Mouse (Mus musculus) CD4-positive, CD25-positive, alpha-beta regulatory T cell, adult 2 months (primary cell): Measurements from ENCODE around the gene Mbl1.

ENCODE experiments used
- DNase-seq: peaks from one replicate; pipeline ENCODE4 v3.0.0-alpha.2; 2012; ENCODE audit warnings: low read depth, low spot score

The Mbl1 gene

DNA sequence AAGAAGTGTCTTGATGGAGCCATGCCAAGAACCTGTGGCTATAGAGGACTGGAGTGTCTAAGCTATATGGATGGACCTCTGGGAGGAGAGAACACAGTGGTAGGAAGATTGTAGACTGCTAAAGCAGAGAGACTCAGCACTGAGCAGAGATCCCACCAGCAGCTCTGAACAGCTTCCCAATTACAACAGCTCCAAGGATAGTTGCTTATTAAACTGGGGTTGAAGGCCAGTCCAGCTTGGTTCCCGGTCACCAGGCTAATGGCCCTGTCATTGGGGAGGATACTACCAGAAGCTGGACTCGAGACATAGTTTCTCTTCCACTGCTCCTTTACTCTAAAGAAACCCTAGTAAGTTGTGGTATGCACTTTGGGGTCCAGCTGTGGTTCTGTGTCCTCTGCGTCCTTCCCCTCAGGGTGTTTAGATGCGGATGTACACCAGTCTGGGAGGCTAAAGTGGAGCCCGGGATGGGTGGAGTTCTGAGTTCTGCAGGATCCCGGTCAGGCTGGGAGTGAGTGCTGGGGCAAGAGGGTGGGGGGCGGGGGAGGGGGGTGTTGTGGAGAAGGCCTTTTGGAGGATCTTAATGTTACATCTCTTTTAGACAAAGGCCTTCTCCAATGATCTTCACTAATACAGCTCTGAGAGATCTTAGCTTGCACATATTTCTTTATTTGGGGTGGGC, at the start of gene Mbl1:
Gene Mbl1 (plus strand): TSS at position 239 of the 679 bp plus-strand sequence.
- DNase-seq, result no peak

DNA sequence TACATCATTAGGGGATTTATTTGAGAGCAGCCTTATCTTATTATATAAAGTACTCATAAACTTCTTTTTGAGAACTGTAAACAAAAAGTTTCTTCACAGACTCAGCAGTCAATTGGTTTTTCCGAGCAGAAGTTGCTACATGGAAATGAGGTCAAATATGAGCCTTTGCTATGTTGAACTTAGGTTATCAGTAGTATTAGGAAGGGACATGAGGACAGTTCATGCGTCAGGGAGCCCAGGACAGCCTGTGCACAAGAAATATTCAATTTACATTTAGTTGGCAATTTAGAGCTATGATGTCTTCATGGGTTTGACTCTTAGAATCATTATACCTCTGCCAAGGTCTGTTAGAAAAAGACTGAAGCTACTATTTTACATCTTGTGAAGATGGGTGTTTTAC, 49.0 kb upstream of the Mbl1 start:
- no peak for DNase-seq

DNA sequence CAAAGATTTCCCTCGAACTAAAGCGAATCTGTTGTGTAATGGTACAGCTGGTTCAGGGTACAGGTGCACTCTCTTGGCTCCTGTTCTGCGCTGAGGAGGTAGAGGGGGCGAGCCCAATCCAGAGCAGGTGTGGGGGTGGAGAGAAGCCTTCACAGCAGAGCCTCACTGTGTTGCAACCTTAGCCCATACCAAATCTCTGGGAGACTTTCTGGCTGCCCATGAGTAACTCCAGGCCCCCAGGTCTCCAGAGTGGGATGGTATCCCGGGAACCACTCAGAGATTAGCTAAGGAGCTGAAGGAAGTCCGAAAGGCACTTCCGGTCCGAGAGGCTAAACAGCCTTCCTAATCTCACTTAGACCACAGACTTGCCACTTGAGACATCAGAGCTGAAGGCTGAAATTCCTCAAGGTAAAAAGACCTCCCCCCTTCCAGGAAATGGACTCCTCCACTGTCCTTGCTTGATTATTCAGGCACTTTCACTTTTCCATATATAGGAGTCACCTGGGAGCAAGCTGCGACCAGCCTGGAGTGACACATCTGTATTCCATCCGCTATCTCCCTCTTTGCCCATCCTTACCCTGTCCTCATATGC, 46.3 kb upstream of the Mbl1 start, which contains the start of gene Mat1a:
Gene Mat1a (plus strand): TSS at position 183 of the 592 bp plus-strand sequence.
- no peak for DNase-seq

DNA sequence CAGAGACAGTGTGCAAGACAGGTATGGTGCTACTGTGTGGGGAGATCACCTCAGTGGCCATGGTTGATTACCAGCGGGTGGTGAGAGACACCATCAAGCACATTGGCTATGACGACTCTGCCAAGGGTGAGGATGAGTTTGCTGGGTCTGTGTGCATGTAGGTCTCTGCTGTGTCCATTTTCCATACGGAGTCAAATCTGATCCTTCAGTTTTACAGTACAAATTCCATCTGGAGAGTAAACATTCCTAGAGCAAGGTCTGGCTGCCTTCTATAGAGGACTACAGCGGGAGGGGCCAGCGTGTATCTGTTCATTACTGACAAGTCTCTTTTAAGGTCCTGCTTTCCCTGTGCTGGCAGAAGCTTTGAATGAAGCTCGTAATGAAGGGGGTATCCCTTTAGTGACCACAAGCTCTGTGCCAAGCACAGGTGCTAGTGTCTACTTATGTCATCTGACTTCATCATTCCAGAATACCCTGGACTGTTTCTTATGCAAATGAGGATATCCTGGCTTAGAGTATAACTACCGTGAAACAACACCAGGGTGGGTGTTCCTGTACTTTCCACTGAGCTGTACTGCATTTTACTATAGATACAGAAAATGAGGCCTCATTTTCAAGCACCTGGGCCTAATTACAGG, 40.1 kb upstream of the Mbl1 start:
- DNase-seq, result no peak

DNA sequence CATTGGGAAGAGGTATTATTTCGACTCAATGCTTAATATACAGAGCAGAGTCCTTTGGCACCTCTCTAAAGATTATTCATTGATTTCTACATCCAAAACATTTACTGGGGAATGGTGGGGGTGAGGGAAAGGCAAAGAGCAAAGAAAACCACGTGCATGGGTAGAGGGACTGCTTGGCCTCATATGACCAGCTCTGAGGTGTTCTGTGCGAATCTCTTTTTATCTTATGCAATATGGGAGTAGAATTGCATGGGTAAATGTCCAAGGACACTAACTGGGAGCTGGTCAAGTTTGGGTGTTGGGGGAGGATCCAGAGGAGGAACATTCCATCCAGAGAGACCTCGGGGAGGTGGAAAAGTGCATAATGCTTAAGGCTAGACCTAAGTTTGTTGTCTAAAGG, 38.3 kb upstream of the Mbl1 start:
- no peak for DNase-seq

DNA sequence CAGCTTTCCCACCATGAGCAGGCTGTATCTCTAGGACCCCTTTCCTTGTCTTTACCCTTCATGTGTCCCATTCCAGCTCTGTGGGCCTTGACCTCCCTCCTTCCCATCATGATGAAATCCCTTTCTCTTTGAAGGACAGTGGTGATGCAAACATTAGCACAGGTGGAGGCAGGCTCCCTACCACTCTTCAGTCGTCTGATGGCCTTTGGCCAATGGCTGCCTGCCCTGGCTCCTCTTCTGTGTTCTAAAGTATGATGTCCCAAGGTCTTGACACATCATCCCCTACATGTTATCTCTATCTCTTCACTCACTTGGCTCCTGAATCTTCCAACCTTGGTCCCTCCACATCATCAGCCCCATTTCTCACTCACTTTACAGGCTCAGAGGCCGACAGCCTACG, 35.0 kb upstream of the Mbl1 start:
- no peak for DNase-seq

DNA sequence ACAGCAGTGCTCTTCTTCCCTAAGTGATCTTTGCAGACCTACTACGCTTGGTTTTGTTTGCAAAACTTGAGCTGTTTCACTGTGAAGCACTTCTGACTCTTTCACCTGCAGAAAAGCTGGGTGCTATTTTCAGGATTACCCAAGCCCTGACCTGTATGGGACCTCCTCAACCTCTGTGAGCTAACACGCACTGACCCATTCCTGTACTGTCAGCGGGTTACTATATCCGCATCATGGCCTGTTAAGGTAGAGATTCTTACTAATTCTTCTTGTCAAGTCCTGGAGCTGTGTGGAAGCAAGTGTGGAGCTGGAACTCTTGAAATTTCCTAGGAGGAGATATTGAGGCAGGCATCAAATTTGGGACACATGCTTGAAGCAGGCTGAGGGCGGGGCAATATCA, 26.6 kb upstream of the Mbl1 start:
- no peak for DNase-seq

DNA sequence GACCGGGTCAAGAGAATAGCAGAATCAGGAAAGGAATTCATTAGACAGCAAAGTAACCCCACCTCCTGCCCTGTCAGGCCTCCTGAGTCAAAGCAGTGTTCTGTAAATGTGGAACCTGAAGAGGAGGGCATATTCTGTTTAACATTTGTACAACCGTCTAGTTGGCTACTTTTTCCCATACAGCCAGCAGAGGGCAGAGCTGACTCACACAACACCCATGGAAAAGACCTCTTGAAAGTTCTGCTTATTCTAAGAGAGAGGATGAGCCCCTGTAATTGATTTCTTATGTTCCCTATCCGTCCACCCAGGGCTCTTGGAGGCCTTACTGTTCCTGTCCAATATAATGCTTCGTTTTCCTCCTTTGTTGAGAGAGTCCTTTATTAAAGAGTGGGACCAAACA, 23.3 kb upstream of the Mbl1 start:
- no peak for DNase-seq

DNA sequence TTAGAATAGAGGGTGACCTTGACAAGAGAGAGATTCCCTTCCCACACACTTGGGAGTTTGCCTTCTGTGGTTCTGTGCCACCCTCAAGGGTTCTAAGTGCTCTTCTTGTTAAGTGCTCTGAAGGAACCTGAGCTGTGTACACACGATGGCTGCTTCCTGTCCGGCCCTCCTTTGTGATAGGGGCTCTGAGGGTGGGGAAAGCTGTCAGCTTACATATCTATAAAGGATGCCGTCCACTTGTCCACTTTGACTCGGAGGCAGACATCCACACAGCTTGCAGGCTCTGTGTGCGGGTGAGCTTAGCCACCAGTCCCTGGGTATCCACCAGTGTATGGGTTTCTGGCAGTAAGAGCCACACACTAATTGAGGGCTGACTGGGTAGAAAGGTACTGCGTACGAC, 19.7 kb upstream of the Mbl1 start, which contains the start of gene Sftpa1:
Gene Sftpa1 (plus strand): TSS at position 243 of the 400 bp plus-strand sequence.
- no peak for DNase-seq

DNA sequence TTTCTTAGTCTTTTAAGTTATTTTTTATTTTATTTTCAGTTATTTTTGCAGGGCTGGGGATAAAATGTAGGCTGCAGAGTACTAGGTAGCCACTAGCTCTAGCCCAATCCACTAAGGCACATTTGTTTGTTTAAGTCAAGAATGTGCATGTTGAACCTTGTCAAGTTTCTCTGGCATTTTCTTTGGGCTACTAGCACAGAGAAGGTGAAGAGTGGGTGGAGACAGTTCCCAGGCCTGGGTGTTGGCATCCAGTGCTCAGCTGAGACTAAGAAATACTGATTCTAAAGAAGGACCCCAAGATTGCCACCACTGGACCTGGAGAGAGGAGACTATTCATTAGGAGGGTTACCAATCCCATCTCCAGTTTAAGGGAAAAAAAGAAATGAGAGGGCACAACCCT, 14.3 kb upstream of the Mbl1 start:
- DNase-seq, result no peak

DNA sequence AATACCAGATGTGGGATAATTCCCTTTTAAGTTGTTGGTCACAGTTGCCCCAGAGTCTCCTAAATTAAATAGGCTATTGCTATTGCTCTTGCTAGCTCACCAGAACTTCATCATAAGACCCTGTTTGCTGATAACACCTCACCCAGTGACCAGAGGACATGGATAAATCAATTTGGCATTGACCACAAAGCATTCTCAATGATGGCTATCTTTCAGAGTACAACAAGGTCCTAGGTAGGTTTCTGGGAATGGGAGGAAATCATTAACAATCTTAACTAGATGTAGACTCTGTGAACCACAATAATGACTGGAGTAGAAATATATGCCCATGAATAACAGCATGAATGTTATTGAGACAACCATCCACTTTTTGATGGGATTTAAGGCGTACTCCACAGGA, 10.6 kb upstream of the Mbl1 start:
- DNase-seq, result no peak

DNA sequence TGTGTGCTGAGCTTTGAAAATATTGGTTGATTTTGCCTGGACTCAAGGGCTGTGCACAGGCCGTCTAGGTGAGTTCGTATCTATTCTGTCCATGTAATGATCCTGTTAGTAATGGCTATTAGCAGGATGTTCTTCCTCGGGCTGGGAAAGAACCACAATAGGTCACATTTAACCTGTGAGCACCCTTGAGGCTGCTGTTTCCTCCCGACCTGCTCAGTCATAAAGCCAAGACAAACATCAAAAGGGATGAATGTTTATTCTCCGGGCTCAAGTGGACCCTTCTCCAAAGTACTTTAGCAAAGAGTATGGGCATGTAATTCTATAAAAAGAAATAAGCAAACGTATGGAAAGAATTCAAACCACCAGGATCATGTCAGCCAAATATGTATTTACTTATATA, 5.2 kb upstream of the Mbl1 start:
- no peak for DNase-seq

DNA sequence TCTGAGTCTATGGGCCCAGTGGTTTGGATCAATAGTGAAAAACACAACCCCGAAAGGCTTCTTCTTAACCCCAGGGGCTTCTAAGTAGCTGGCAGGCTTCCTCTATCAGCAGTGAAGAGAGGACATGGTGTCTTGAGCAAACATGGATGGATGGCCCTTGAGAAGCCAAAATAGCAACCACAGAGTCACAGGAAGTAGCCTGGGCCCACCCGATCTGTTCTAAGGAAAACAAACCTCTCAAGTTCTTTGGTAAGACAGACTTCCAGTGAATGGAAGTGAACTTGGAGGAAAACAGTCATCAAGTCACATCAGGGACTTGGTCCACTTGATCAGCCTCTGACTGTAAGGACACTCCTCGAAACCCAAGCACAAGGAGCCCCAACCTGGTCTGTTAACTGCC, 4.3 kb upstream of the Mbl1 start:
- DNase-seq, result no peak

DNA sequence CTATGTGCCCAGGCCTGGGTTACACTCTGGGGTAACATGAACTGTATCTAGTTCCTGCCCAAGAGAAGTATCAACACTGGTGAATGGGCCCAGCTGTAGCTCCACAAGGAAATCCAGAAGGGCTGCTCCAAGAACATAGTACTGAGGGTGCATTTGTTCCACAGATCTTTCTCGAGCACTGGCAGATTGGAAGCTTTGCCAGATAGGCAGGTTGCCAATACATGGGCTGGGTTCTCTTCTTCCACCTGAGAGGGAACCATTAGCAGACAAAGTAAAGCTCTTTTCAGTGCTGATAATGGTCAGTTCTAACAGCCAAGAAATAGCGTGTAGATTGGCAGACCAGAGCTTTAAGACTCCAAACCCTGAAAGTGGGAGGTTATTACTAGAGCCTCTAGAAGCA, 3.9 kb upstream of the Mbl1 start:
- DNase-seq, result no peak

DNA sequence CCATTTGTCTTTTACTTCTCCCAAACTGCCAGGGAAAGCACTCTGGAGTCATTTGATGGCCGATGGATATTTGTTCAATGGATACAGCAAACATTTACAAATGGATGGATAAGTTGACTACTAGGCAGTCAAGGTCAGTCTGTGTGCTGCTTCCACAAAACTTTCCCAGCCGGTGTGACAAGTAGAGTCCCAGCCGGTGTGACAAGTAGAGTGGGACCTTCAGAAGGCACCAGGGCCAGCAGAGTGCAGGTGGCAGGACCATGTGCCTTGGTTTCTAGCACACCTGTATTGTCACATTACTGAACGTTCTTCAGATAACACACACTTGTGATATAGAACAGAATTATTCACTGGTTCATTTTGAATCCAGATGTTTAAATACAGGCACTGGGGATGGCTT, 8.8 kb downstream of the Mbl1 start:
- no peak for DNase-seq

DNA sequence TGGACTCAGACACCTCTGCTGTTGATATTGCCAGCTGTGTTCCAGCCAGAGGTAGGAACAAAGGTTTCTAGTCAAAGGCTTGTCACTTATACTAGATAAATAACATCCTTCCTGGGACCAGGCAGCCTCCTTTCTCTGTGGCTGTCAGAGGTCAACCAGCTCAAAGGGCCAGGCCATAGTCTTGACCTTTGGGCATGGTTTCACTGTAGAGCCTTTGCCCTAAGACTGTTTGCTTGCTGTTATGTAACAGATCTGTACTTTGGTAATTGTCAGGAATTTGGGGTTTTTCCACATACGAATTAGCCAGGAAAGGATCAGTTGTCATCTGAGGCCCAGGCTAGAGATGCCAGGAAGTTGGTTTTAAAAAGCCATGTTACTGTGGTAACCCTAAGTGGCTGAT, 9.5 kb downstream of the Mbl1 start:
- no peak for DNase-seq

DNA sequence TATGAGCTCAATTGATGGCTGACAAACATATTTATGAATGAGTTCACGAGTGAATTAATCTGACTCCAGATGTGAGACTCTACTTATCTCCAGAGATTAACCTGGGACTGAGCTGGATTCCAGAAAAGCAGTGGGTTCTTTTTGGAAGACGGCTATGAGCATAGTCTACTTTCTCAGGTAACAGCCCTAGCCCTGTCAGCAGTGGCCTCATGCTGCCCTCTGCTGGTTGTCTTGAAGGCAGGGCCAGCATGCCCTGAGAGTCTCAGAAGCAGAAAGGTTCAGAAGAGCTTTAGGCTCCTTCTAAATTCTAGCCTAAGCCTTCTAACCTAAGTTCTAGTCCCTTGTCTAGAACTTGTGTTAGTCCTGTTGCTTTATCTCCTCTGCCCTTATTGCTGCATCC, 11.4 kb downstream of the Mbl1 start:
- DNase-seq, result no peak

DNA sequence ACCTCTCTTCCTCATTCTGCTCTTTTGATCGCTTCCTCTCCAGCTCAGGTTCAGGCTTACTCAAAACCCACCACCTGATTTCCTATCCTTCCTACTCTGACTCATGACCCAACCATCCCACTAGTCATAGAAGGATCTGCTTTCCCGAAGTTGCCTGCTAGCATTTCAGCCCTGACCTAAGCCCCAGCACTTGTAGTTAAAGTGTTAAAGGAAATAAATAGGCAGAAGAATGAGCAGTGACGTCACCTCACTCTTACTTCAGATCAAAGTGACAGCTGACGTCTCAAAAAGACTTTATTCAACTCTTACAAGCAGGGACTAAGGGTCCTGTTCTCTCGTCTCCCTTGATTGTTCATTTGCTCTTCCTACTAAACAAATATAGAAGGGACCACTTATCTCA, 16.0 kb downstream of the Mbl1 start:
- no peak for DNase-seq

DNA sequence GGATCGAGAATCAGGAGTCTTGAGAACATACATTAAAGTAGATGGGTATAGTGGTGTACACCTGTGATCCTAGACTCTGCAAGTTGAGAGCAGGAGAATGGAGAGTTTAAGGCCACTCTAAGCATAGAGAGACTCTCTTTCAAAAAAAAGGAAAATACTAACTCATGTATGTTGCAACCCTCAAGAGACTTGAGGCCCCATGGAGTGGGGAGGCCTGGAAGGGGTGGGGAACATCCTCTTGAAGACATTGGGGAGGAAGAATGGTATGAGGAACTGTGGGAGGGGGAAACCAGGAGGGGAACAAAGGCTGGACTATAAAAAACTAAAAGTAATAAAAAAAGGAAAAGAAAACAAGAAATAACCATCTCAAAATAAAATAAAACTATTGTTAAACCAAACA, 17.3 kb downstream of the Mbl1 start:
- no peak for DNase-seq

DNA sequence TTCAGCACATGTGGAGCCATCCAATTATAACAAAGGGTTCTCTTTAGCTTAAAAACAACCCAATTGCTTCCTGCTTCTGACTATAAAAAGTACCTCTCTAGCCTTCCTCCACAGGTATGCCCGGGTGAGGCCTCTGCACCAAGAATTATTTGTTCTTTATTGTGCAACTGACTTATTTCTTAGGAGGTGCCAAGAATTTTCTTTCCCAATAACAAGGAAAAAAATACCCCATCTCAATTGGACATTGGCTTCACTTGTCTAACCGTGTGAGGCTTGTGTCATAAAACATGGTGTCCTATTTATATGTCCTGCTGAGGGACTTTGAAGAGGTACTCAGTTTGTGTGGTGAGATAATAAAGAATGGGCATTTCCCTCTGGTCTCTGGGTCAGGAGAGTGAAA, 19.3 kb downstream of the Mbl1 start:
- DNase-seq, result no peak

DNA sequence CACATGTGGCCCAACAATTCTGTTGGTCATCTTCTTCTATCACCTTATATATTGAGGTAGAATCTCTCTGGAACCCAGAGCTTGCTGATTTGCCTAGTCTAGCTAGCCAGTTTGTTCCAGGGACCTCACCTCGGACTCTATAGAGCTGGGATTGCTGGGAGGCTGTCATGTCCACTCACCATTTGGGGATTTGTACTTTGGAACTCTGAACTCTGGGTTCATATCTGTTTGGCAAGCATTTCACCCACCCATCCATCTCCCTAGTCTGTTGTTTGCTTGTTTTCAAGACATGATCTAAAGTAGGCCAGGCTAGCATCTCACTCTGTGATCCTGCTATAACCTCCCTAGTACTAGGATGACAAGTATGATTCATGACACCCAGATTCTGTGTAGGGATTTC, 23.5 kb downstream of the Mbl1 start:
- no peak for DNase-seq

DNA sequence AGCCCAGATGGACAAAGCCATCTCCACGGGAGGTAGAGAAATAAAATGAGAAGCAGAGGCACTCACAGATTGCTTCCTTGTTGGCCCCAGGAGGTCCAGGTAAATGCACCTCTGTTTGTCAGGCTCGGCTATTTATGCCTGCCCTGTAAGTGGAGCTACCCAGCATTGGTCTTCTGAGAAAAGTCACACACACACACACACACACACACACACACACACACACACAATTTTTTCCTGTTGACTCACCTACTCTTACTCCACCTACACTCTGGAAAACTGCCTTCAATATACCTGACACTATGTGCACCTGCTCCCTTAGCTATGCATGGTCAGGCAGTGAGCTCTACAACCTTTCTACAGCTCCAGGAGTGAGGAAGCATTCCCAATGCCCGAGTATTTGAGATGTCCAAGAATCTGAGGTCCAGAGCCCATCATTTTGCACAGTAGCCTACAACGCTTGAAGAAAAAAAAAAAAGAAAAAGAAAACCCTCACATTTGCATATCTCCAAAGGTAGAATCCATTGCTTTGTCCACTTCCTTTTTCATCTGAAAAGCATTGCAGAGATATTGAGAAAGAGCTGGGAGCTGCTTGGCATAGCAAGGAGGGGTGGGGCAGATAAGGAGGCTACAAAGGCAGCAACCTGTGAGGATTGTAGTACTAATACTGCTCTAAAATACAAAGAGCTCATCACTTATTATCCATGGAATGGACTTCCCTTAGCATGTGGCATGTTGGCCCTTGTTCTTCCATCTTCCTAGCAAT, 34.0 kb downstream of the Mbl1 start, which contains the start of gene Sftpd:
Gene Sftpd (minus strand): TSS at position 91 of the 763 bp plus-strand sequence.
- DNase-seq, result no peak
